Mouse (Mus musculus) E14TG2a.4 (cell line): ENCODE measurements around the gene Asic1.
"Not testable (repeated sequence)": the region's sequence is repeated elsewhere in the genome, so short reads cannot be mapped to it uniquely, and the experiment has no call there.

ENCODE experiments used
- H3K27me3 ChIP-seq: 2 replicates; pipeline ENCODE4 v1.6.1; 2014; ENCODE audit warnings: low read length, control low read depth; ENCODE audit not compliant: insufficient read depth
- H3K36me3 ChIP-seq: 2 replicates; pipeline ENCODE4 v1.6.1; 2014; ENCODE audit warnings: low read length, control low read depth; ENCODE audit not compliant: insufficient read depth
- H3K4me1 ChIP-seq: replicated peaks from 2 replicates; pipeline ENCODE4 v1.6.1; 2014; ENCODE audit warnings: low read depth, low read length, control low read depth
- H3K4me3 ChIP-seq: replicated peaks from 2 replicates; pipeline ENCODE4 v1.5.1; 2014; ENCODE audit warnings: mild to moderate bottlenecking, low read length
- H3K9me3 ChIP-seq: 2 replicates; pipeline ENCODE4 v1.6.1; 2014; ENCODE audit warnings: low read length, control low read depth
- CTCF ChIP-seq: conservative IDR thresholded peaks from 2 replicates; pipeline ENCODE4 v1.5.1; 2014; ENCODE audit warnings: low read length
- NANOG ChIP-seq: IDR thresholded peaks from 2 replicates; pipeline ENCODE4 v1.6.1; 2014; ENCODE audit warnings: borderline replicate concordance, low read length, mixed read lengths
- POU5F1 ChIP-seq: IDR thresholded peaks from 2 replicates; pipeline ENCODE4 v1.6.1; 2014; ENCODE audit warnings: low read length, borderline replicate concordance

Asic1 gene

DNA sequence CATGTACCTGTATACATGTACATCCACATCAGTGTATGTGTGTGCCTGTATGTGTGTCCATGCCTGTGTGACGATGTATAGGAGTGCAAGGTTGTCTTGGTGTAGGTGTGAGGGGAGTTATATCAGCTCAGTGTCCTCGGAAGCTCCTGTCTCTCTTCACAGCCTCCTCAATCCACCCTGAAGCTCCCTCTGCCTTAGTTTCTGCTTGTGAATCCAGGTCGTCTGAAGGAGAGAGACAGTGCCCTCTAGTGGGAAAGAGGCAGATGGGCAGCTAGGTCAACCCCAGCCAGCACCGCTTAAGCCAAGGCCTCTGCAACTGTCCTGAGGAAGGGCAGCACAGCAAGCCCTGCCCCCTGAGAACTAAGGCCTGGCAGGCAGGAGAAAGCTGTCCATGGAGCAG lies 18.5 kb downstream of the Asic1 start:
- Histone ChIP-seq H3K4me1 (peaks cover 56% of the 10 kb centered on the region), H3K9me3 (no peaks in the 10 kb centered on the region), H3K4me3 (no peak overlapping the region), H3K36me3 (no peaks in the 10 kb centered on the region), H3K27me3 (peaks cover 2% of the 10 kb centered on the region; the same call in 1 of the 2 replicates)
- TF ChIP-seq NANOG: no peak
- TF ChIP-seq CTCF: peak; percentile 94
- no peak for TF ChIP-seq POU5F1

DNA sequence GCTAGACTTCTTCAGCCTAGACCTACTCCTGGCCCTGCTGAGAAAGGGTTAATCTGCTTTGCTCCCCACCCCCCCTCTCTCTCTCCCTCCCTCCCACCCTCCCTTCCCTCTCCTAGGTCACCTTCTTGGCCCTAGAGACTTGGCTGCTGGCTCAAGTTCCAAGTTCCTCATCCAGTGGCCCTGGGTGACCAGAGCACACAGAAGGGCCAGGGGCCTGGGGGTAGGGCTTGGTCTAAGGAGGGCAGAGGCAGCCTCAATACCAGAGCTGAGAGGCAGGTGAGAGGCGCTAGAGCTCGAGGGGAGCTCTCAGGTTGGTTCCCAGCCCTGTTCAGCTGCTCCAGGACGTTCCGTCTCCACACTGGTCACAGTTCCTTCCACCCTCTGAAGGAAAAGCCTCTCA lies 20.8 kb downstream of the Asic1 start:
- no peak overlapping the region for H3K4me3 ChIP-seq
- TF ChIP-seq POU5F1: no peak
- no peak for TF ChIP-seq NANOG
- no peak for TF ChIP-seq CTCF
- peaks cover 38% of the 10 kb centered on the region for H3K4me1 ChIP-seq
- H3K27me3 ChIP-seq: peaks cover 8% of the 10 kb centered on the region
- H3K36me3 ChIP-seq: no peaks in the 10 kb centered on the region
- H3K9me3 ChIP-seq: no peaks in the 10 kb centered on the region

DNA sequence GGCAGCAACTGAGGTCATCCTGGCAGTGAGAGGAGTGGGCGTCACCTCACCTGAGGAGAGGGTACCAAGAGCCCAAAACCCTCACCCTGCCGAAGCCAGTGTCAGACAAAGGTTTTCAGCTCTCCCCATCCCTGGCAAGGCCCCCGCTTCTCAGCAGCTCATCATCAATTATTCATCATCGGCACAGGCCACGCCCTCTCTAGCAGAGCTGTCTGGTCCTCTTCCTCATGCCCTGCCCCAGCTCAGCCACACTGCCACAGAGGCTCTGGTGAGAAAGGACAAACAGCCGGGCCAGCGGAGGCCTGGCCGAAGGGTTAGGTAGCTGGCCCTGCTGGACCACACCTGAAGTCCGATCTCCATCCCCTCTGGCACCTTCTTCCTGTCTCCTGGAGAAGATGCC lies 21.8 kb downstream of the Asic1 start:
- Histone ChIP-seq H3K4me1 (peaks cover 34% of the 10 kb centered on the region), H3K27me3 (peaks cover 8% of the 10 kb centered on the region), H3K4me3 (no peak overlapping the region), H3K9me3 (no peaks in the 10 kb centered on the region), H3K36me3 (no peaks in the 10 kb centered on the region)
- TF ChIP-seq NANOG: no peak

DNA sequence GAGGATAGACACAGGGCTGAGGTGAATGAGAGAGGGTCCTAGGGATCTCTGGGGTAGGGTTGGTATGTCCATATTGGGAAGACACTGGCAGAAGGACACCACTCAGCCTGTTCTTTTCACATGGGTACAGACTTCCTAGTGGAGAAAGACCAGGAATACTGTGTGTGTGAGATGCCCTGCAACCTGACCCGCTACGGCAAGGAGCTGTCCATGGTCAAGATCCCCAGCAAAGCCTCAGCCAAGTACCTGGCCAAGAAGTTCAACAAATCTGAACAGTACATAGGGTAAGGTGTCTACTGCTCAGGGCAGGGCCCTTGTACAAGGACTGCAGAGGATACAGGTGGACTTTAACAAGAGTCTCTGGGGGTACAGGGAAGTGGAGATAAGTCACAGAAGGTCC lies 27.1 kb downstream of the Asic1 start:
- Histone ChIP-seq H3K27me3 (peaks cover 8% of the 10 kb centered on the region), H3K9me3 (no peaks in the 10 kb centered on the region), H3K4me3 (no peak overlapping the region), H3K4me1 (peaks cover 45% of the 10 kb centered on the region), H3K36me3 (peaks cover 3% of the 10 kb centered on the region)
- TF ChIP-seq CTCF (no peak), NANOG (no peak), POU5F1 (no peak)

DNA sequence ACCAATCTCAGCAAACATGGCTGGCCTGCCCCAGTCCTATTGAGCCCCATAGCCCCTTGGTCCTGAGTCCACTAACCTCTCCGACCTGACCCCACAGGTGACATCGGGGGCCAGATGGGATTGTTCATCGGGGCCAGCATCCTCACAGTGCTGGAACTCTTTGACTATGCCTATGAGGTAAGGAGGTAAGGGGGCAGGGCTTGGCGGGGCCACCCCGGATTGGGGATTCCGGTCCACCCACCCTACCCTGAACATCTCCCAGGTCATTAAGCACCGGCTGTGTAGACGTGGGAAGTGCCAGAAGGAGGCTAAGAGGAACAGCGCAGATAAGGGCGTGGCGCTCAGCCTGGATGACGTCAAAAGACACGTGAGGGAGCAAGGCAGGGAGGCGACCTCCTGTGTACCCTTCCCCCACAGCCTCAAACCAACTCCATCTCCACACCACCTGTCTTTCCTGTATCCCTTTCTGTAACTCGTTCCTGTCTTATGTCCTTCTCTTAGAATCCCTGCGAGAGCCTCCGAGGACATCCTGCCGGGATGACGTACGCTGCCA lies 28.4 kb downstream of the Asic1 start:
- Histone ChIP-seq H3K4me1 (peaks cover 51% of the 10 kb centered on the region), H3K4me3 (peak overlapping the region; percentile 46), H3K27me3 (peaks cover 8% of the 10 kb centered on the region), H3K36me3 (peaks cover 11% of the 10 kb centered on the region), H3K9me3 (no peaks in the 10 kb centered on the region)
- TF ChIP-seq CTCF (no peak), POU5F1 (no peak), NANOG (no peak)

DNA sequence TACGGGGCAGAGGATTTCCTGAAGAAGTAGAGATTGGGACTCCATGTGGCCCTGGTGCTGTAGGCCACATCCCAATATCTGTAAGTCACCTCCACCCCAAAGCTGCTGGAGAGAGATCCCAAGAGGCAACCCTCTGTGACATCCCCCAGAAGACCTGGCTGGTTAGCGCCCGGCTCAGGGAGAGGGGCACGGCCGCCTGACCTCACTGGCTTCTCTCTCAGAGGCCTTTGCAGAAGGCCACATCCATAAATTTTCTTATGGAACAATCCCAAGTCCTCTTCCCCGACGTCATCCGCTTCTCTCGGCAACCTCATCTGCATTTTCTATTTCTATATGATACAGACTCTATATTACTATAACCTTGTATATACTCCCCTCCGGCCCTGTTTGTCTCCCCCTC lies 29.5 kb downstream of the Asic1 start:
- Histone ChIP-seq H3K9me3 (no peaks in the 10 kb centered on the region), H3K27me3 (peaks cover 3% of the 10 kb centered on the region), H3K4me1 (peaks cover 60% of the 10 kb centered on the region), H3K4me3 (peak overlapping the region; percentile 89), H3K36me3 (peaks cover 12% of the 10 kb centered on the region)
- TF ChIP-seq NANOG (no peak), POU5F1 (no peak), CTCF (no peak)

DNA sequence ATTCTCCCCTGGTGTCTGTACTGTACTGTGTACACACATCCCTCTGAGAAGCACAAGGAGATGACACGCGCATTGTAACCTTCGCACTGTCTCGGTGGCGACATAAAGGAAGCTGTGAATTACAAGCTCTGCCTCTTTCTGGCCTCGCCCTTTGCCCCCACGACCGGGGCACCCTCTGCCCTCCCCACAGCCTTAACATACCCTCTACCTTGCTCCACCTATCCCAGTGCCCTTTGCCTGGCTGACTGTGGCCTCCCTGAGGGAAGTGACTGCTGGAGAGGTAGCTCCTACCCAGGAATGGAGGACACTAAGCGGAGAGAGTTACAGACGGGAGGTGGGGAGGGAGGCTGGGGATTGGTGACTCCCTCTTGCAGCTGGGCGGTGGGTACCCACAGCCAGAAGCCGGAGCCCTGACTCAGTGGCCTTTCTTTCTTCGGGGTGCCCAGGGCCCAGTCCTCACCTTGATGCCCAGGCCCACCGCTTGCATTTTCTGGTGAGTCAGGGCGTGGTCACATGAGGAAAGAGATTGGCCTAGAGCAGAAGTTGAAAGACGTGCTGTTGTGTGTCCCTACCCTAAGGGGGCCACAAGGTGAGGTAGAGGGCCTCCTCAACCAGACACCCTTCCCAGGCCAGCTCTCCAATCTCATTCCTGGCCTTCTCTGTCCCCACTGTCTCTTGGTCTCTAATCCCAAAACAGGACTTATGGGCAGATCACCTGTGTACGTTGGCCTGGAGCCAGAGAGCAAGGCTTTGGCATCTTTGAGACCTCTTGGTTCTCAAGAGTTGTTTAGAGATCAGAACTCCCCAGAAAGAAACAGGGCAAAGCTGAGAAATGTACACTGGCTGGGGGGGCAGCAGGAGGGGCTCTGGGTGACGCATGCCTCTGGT lies 30.3 kb downstream of the Asic1 start:
- Histone ChIP-seq H3K36me3 (peaks cover 13% of the 10 kb centered on the region), H3K9me3 (no peaks in the 10 kb centered on the region), H3K4me3 (peak overlapping the region; percentile 89), H3K4me1 (peaks cover 66% of the 10 kb centered on the region), H3K27me3 (peaks cover under 1% of the 10 kb centered on the region)
- TF ChIP-seq POU5F1: no peak
- TF ChIP-seq CTCF: no peak
- no peak for TF ChIP-seq NANOG

DNA sequence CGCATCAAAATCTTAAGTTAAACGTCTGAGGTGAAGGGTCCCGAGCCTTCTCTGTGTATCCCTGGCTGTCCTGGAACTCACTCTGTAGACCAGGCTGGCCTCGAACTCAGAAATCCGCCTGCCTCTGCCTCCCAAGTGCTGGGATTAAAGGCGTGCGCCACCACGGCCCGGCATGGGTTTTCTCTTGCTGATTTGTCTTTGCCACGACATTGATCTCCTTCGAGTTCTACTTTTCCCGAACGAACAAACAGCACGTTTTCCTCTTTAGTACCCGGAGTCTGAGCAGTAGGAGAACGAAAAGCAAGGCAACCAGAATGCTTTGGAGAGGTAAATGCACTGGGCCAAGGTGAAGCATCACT lies 31.5 kb downstream of the Asic1 start:
- peak overlapping the region; percentile 89 for H3K4me3 ChIP-seq
- not testable (repeated sequence) for H3K27me3 ChIP-seq, H3K9me3 ChIP-seq
- H3K36me3 ChIP-seq: peaks cover 21% of the 10 kb centered on the region
- H3K4me1 ChIP-seq: peaks cover 74% of the 10 kb centered on the region
